Mouse (Mus musculus) embryonic facial prominence, embryonic 15.5 days (tissue): ENCODE results near the gene Paqr4. TPM values are rescaled to one million over a fixed set of nuclear protein-coding genes. Genes with fewer than 3 reads are reported as not detected.

Experiments used
- ATAC-seq: fragments of 200-750 bp; cut with Nextera tagmentation; 2 replicates; pipeline ENCODE4 v1.8.0; 2017; ENCODE audit warnings: low read depth, moderate TSS enrichment; ENCODE audit not compliant: insufficient number of reproducible peaks, low FRiP score, low TSS enrichment
- H3K27ac ChIP-seq: fragments of 300-500 bp; sonication (generic); replicated peaks from 2 replicates; pipeline ENCODE4 v1.5.1; 2015; ENCODE audit warnings: mild to moderate bottlenecking, inconsistent platforms
- H3K27me3 ChIP-seq: fragments of 300-500 bp; sonication (generic); 2 replicates; pipeline ENCODE4 v1.6.1; 2015; ENCODE audit warnings: inconsistent platforms
- H3K36me3 ChIP-seq: fragments of 300-500 bp; sonication (generic); 2 replicates; pipeline ENCODE4 v1.6.1; 2015; ENCODE audit warnings: mild to moderate bottlenecking, inconsistent platforms
- H3K4me1 ChIP-seq: fragments of 300-500 bp; sonication (generic); 2 replicates; pipeline ENCODE4 v1.6.1; 2015; ENCODE audit warnings: inconsistent platforms
- H3K4me2 ChIP-seq: fragments of 300-500 bp; sonication (generic); replicated peaks from 2 replicates; pipeline ENCODE4 v1.6.1; 2015; ENCODE audit warnings: mild to moderate bottlenecking, inconsistent platforms
- H3K4me3 ChIP-seq: fragments of 300-500 bp; sonication (generic); replicated peaks from 2 replicates; pipeline ENCODE4 v1.5.1; 2015; ENCODE audit warnings: mild to moderate bottlenecking, inconsistent platforms
- H3K9ac ChIP-seq: fragments of 300-500 bp; sonication (generic); 2 replicates; pipeline ENCODE4 v1.6.1; 2015; ENCODE audit warnings: inconsistent platforms
- H3K9me3 ChIP-seq: fragments of 300-500 bp; sonication (generic); replicated peaks from 2 replicates; pipeline ENCODE4 v1.6.1; 2016; ENCODE audit warnings: inconsistent platforms
- WGBS: fragments of 180-500 bp; shearing (Covaris S2); methylation state at CpG from one replicate; pipeline ENCODE4 v1.1.7; 2015; 5-methylcytosine and 5-hydroxymethylcytosine counted together
- polyA plus RNA-seq: library from polyadenylated mRNA; unstranded; fragments of >200 nt; fragmentation: Nextera tagmentation; extraction: Ambion mirVana; gene quantifications from 2 replicates; pipeline ENCODE4 v1.2.1, GENCODE M21; 2015

Gene Paqr4
- polyA plus RNA-seq, 1 experiment from 2014 or later: 20.9 TPM

DNA sequence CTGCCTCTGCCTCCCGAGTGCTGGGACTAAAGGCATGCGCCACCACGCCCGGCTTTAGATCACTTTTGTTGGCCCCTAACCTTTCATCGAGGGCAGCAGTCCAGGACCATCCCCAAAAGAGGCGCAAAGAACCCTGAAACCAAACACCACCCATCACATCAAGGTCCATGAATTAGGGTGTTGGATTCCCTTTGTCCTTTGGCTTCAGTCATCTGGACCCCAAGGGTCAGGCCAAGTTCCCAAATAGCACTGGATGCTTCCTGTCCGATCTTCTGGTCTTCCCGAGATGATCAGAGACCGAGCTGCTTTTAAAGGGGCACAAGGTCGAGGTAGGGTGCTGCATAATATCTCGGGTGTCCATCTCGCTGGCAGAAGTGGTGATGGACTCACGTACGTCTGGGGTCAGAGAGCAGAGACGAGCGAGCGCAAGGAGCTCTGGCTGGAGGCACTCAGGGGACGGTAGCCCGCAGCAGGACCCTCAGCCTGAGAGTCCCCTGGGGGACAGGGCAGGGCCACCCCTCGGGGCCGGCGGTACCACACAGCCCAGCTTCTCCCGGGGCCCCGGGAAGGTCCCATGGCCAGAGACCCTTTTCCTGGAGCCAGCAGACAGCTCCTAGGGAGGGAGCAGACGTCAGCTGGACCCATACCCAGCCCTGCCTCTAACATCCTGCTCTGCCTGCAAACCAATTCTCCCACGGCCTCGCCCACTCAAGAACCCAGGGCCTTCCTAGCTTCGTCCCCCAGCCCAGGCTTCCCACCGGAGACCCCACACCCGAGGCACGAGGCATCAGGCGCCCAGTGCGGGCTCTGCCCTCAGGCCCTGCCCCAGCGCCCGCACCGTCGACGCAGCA lies 917 bp upstream of the Paqr4 start:
- H3K4me1 ChIP-seq: peaks cover 69% of the 10 kb centered on the region

DNA sequence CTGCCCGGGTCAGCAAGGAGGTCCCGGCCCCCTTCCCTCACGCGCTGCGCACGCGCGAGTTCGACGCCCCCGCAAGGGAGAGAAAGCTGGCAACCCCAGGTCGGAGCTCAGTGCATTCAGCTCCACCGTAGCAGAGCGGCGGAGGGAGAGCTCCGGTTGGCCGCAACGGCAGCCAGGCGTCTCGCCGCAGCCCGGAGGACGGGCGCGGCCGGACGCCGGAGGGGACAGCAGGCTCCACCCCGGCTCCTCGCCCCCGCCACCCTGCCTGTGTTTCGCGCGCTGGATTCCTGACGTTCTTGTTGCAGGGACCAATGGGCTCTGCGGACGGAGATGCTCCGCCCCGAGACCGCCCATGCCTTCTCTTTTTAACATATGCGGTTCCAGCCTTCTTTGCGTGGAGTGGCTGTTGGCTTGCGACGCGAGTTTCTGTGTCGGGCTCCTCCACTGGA lies 507 bp downstream of the Paqr4 start:
- under 1% methylated on average over 45 of the region's 46 CpGs for WGBS
- H3K27ac ChIP-seq: peak overlapping the region; percentile 55; the same call in 1 of the 2 replicates
- H3K27me3 ChIP-seq: peaks cover 50% of the 10 kb centered on the region
- H3K4me3 ChIP-seq: peak overlapping the region; percentile 60
- no peaks in the 10 kb centered on the region for H3K9me3 ChIP-seq
- H3K9ac ChIP-seq: peak overlapping the region; percentile 39
- peak; percentile 81 for ATAC-seq
- peaks cover 6% of the 10 kb centered on the region; the same call in 1 of the 2 replicates for H3K36me3 ChIP-seq
- peaks cover 55% of the 10 kb centered on the region for H3K4me1 ChIP-seq
- peak overlapping the region; percentile 98 for H3K4me2 ChIP-seq

More for the DNA sequence above, 917 bp upstream of the Paqr4 start:
- Histone ChIP-seq H3K9ac (no peak overlapping the region; the same call in 1 of the 2 replicates), H3K4me3 (peak overlapping the region; percentile 42), H3K36me3 (peaks cover 4% of the 10 kb centered on the region; the same call in 1 of the 2 replicates), H3K27me3 (peaks cover 64% of the 10 kb centered on the region), H3K9me3 (no peaks in the 10 kb centered on the region), H3K27ac (no peak overlapping the region), H3K4me2 (peak overlapping the region; percentile 50)
- WGBS: 44% methylated on average over 38 of the region's 38 CpGs
- ATAC-seq: no peak

DNA sequence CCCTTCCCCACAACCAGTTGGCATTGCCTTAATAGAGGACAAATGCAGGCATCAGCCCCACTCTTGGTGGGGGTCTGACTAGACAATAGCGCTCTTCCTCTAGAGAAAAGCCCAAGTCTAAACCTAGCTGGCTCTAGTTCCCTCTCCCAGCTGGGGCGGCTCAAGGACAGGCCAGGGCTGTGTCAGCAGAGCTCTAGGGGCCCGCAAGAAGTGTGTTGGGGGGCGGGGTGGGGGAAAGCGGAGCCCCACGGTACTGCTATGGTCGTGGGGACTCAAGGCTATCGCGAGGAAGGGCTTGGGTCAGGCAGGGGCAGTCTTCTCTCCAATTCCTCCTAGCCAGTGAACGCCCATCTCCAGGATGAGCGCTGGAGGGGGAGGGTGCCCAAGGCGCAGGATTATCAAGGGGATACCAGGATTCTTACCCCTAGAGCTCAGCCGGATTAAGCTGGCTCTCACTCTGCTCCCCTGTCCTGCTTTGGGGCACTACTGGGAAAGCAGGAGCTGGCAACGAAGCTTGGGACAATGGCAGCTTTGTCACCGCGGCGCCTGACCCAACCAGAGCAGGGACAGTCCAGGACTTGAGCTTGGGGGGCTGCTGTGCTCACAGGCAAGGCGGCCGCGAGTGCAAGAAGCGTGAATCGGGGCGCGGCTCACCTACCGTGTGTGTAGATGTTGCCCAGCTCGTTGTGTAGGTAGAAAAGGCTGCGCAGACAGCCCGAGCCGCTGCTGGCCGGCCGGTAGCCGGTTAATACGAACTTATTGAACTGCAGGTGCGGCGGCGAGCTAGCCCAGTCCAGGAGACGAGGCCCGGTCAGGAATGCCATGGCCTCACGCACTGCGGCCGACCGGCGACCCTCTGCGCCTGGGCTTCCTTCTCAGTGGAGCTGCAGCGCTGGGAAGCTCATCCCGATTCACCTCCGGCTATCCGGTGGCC lies 1.2 kb downstream of the Paqr4 start:
- Histone ChIP-seq H3K9me3 (no peaks in the 10 kb centered on the region), H3K4me2 (peak overlapping the region; percentile 98), H3K4me1 (peaks cover 48% of the 10 kb centered on the region), H3K9ac (peak overlapping the region; percentile 39), H3K36me3 (peaks cover 9% of the 10 kb centered on the region; the same call in 1 of the 2 replicates), H3K4me3 (peak overlapping the region; percentile 60), H3K27ac (0 out of 2 replicates have a peak overlapping the region, but pooled peaks have one; percentile 55), H3K27me3 (peaks cover 43% of the 10 kb centered on the region)
- WGBS: 2% methylated on average over 48 of the region's 48 CpGs
- ATAC-seq: 0 out of 2 replicates have a peak, but pooled peaks have one; percentile 1

DNA sequence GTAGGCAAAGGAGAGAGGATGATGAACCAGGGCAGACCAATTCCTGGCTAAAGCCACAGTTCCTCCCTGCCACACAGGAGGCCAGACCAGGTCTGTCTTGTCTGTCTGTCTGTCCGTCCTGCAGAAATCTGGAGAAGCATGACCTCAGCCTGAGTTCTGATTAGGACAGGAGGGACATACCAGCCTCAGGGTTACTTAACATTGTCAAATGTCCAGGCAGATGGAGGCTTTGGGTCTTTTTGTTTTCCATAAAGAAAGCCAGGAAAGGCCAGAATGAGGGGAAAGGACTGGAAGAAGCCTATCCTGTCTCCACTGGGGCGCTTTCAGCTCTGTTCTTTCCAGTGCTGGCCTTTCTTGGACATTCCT lies 1.8 kb downstream of the Paqr4 start:
- Histone ChIP-seq H3K4me3 (peak overlapping the region; percentile 60), H3K9me3 (no peaks in the 10 kb centered on the region), H3K27me3 (peaks cover 37% of the 10 kb centered on the region), H3K9ac (peak overlapping the region; percentile 39; the same call in 1 of the 2 replicates), H3K27ac (no peak overlapping the region), H3K4me1 (peaks cover 47% of the 10 kb centered on the region), H3K36me3 (peaks cover 9% of the 10 kb centered on the region; the same call in 1 of the 2 replicates), H3K4me2 (peak overlapping the region; percentile 98)
- WGBS: 38% methylated on average over 2 of the region's 2 CpGs
- ATAC-seq: no peak

DNA sequence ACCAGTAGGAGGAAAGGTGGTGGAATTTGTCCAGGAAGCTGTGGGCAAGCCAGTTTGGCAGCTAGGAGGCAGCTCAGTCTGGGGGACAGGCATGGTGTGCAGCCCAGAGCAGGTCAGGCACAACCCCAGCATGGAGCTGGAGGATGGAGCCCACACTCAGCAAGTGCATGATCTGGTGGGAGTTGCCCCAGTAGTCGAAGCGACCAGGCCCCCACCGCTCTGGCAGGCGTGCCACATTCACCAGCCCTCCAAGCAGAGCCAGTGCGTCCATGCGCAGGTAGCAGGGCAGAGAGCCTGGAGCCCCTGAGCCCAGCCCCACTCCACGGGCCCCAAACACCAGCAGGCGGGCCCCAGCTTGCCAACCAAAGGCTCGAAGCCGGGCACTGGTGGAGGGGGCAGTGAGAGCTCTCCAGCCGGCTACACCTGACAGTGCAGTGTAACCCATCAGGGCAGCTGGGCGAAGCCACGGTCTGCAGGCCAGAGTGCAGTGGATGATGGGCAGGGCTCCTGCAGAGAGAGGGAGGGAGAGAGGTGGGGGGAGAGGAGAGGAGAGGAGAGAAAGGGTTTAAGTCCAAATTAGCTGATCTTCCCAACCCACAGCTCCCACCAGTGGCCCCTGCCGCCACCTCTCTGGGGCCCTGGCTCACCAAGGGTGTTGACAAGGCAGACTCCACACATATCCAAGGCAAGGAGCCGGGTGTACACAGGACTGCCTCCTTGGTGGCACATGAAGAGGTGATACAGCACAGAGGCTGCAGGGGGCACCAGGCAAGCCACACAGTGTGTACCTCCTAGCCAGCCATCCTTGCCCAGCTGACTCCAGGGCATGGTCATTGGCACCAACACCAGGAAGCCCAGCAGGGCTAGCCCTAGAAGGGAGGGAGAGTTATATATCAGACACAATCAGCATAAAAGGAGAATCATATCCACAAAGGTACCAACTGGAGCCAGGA lies 2.9 kb downstream of the Paqr4 start:
- peaks cover 41% of the 10 kb centered on the region for H3K4me1 ChIP-seq
- no peak for ATAC-seq
- H3K27ac ChIP-seq: no peak overlapping the region
- H3K9me3 ChIP-seq: no peaks in the 10 kb centered on the region
- no peak overlapping the region for H3K9ac ChIP-seq
- peaks cover 26% of the 10 kb centered on the region for H3K27me3 ChIP-seq
- 53% methylated on average over 15 of the region's 15 CpGs for WGBS
- no peak overlapping the region for H3K4me3 ChIP-seq
- no peak overlapping the region for H3K4me2 ChIP-seq
- peaks cover 9% of the 10 kb centered on the region; the same call in 1 of the 2 replicates for H3K36me3 ChIP-seq

DNA sequence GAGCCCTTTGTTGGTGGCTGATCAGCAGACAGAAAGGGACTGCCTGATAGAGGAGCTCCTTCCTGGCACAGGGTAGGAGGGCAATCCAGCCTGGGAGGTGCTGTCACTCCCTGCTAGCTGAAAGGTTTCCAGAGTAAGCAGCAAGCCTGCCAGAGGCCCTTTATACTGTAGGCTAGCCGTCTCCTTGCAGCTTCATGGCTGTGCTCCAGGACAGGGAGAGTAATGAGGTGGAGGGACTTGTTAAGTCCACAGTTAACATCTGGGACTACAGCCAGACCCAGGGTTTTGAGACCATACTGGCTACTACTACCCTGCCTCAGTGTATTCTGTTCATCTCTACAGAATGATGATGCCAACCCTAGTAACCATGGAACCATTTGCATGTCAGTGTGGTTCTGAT lies 6.3 kb downstream of the Paqr4 start:
- Histone ChIP-seq H3K9ac (no peak overlapping the region), H3K9me3 (no peaks in the 10 kb centered on the region), H3K36me3 (peaks cover 9% of the 10 kb centered on the region; the same call in 1 of the 2 replicates), H3K4me3 (no peak overlapping the region), H3K27ac (no peak overlapping the region), H3K4me1 (peaks cover 15% of the 10 kb centered on the region), H3K27me3 (peaks cover 2% of the 10 kb centered on the region), H3K4me2 (no peak overlapping the region)
- WGBS: 60% methylated on average over 1 of the region's 1 CpGs
- no peak for ATAC-seq

DNA sequence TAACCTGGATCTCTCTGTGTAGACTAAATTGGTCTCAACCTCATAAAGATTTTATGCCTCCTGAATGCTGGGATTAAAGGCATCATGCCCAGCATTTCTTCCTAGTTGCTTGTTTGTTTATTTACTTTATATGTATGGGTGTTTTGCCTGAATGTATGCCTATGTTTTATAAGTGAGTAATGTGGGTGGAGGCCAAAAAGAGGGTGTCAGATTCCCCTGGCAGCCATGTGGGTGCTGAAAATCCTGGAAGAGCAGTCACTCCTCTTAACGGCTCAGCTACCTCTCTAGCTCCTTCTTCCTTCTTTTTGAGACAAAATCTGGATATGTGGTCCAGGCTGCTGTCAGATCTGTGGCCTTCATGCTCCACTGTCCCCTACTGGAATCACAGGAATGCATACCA lies 10.2 kb downstream of the Paqr4 start:
- Histone ChIP-seq H3K4me1 (peaks cover 12% of the 10 kb centered on the region; the same call in 1 of the 2 replicates), H3K4me3 (no peak overlapping the region), H3K9ac (no peak overlapping the region), H3K36me3 (peaks cover 3% of the 10 kb centered on the region; the same call in 1 of the 2 replicates), H3K27me3 (no peaks in the 10 kb centered on the region), H3K27ac (no peak overlapping the region), H3K4me2 (no peak overlapping the region), H3K9me3 (no peaks in the 10 kb centered on the region)
- WGBS: 20% methylated on average over 1 of the region's 1 CpGs
- ATAC-seq: no peak

DNA sequence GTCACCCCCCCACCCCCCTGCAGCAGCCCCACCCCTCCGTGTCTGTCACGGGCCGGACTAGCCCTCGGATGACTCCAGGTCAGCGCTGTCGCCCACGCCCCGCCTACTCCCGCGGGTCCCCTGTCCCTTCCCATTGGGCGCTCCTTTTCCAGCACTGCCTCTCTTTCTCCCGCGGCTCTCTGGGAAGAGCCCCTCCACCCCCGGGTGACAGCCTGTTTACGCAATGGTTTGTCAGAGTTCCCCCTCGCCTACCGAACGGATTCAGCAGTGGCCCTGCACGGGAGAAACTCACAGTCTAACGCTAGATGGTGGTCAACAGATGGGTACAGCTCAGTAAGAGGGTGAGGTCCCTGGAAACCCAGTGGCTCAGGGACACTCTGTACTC lies 13.9 kb downstream of the Paqr4 start:
- H3K27me3 ChIP-seq: no peaks in the 10 kb centered on the region
- H3K4me3 ChIP-seq: peak overlapping the region; percentile 95
- WGBS: under 1% methylated on average over 20 of the region's 20 CpGs
- H3K4me1 ChIP-seq: peaks cover 13% of the 10 kb centered on the region; the same call in 1 of the 2 replicates
- ATAC-seq: peak; percentile 86
- peak overlapping the region; percentile 82 for H3K4me2 ChIP-seq
- H3K9me3 ChIP-seq: no peaks in the 10 kb centered on the region
- H3K9ac ChIP-seq: peak overlapping the region; percentile 55
- H3K36me3 ChIP-seq: no peaks in the 10 kb centered on the region
- peak overlapping the region; percentile 71 for H3K27ac ChIP-seq

DNA sequence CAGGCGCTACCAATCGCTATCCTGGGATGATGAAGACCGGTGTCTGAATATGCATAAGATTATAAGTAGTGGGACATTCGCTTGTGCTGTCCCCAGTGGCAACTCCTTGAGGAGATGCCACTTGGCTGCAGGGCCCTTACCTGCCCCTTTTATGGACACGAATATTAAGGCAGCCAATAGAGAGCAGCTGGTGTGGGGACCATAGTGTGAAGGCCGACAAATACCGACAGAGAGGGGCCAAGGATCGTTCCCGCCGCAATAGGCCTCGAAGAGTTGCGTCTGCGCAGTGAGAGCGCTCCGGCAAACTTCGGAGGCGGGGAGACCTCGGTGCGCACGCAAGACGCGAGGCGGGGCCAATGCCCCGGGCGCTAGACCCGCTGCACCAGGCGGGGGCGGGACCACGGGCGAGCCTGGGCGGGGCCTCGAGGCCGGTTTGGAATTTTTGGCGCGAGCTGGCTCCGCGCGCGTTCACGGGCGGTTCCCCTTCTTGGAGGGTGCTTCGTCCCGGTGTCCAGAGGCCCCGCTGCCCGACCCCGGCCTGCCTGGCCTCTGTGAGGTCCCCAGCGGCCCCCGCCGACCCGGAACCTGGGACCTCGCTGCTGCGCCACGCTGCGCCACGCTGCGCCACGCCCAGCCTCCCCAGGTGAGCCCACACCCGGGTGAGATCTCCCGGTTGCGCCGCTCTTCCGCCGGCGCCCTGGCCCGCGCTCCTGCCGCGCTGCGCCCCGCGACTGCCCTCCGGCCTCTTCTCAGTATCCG lies 14.5 kb downstream of the Paqr4 start, which contains the start of gene Pkmyt1:
Pkmyt1 (plus strand) TSS at position 338 of the 759 bp plus-strand sequence.
- no peaks in the 10 kb centered on the region for H3K9me3 ChIP-seq
- H3K27ac ChIP-seq: peak within 1 kb of the TSS; percentile 71
- H3K4me2 ChIP-seq: peak within 1 kb of the TSS; percentile 82
- no peaks in the 10 kb centered on the region for H3K27me3 ChIP-seq
- peak within 1 kb of the TSS; percentile 55 for H3K9ac ChIP-seq
- peak; percentile 94 for ATAC-seq
- peak within 1 kb of the TSS; percentile 95 for H3K4me3 ChIP-seq
- H3K4me1 ChIP-seq: peaks cover 13% of the 10 kb centered on the region; the same call in 1 of the 2 replicates
- WGBS: under 1% methylated on average over 71 of the region's 73 CpGs
- H3K36me3 ChIP-seq: no peaks in the 10 kb centered on the region
